Mouse (Mus musculus) ES-Bruce4 (cell line): ENCODE measurements around the gene Metap1d.

Experiments
- CTCF ChIP-seq: IDR thresholded peaks from one replicate; pipeline ENCODE4 v1.8.1; 2011; ENCODE audit warnings: low read depth, low read length
- POLR2A ChIP-seq: IDR thresholded peaks from one replicate; pipeline ENCODE4 v1.8.1; 2011; ENCODE audit warnings: low read length; ENCODE audit not compliant: insufficient read depth

GRCm38 (mm10) chr2:71459659-71460058 is 6.6 kb downstream of the Metap1d start:
- TF ChIP-seq POLR2A: no peak
- no peak for TF ChIP-seq CTCF
